Mouse (Mus musculus) kidney, adult 2 months (tissue): ENCODE data around the gene Ntm.

Experiments used
- CTCF ChIP-seq: fragments of 200-500 bp; conservative IDR thresholded peaks from 2 replicates; pipeline ENCODE4 v1.5.1; 2011; ENCODE audit warnings: low read depth, mild to moderate bottlenecking, control low read depth, low read length, moderate library complexity, mixed read lengths; ENCODE audit not compliant: insufficient read depth, insufficient read length
- POLR2A ChIP-seq: fragments of 200-500 bp; IDR thresholded peaks from one replicate; pipeline ENCODE4 v1.6.1; 2011; ENCODE audit warnings: low read depth, low read length, control low read depth

DNA sequence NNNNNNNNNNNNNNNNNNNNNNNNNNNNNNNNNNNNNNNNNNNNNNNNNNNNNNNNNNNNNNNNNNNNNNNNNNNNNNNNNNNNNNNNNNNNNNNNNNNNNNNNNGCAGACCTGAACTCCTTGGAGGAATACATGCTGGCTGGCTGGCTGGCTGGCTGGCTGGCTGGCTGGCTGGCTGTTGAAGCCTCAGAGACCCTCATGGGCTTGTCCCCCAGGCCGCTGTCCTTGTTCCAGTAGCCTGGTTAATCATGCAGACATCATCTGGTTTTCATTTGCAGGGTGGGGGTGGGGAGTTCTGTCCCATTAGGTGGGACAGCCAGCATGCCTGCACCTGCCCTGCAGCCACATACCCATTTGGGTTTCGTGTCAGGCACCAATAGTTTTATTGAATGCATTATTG, 129.2 kb downstream of the Ntm start:
- TF ChIP-seq CTCF (no peak), POLR2A (no peak)
